Mouse (Mus musculus) large intestine, adult 2 months (tissue): ENCODE measurements around the gene Capns2. TPM values are rescaled to one million over a fixed set of nuclear protein-coding genes. Genes with fewer than 3 reads are reported as not detected.
"Not testable (repeated sequence)": the region's sequence is repeated elsewhere in the genome, so short reads cannot be mapped to it uniquely, and the experiment has no call there.

Source experiments
- DNase-seq: peaks from one replicate; pipeline ENCODE4 v3.0.0-alpha.2; 2012; ENCODE audit warnings: low read depth, low spot score
- WGBS: fragments of 180-500 bp; shearing (Covaris S2); methylation state at CpG from one replicate; pipeline ENCODE4 v1.1.7; 2018; 5-methylcytosine and 5-hydroxymethylcytosine counted together
- polyA plus RNA-seq: library from polyadenylated mRNA; depleted of rRNA; stranded (reverse); fragments of >200 nt; gene quantifications from 2 replicates; pipeline ENCODE4 v1.2.3, GENCODE M21; 2012; rRNA removed

Capns2 gene
- 0.11 and 0.22 TPM in 2 replicates for polyA plus RNA-seq

DNA sequence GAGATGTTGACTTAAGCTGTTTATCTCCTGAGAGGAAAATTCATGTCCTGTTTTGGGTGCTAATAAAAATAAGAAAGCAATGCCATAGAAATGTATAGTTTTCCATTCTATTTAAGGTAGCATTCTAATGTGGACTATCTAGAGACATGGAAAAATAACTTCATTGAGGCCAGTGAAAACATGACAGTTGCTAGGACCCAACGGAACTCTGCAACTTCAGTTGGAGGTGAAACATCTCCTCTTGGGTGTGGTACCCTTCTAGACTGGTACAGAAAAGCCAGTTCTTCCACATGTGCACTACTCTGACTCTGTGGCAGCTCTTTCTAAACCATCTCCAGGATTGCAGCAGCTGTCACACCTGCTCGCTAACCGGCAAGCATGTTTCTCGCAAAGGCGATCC, at the start of gene Capns2:
Capns2 (plus strand) TSS at position 301 of the 400 bp plus-strand sequence.
- 95% methylated on average over 5 of the region's 5 CpGs for WGBS

DNA sequence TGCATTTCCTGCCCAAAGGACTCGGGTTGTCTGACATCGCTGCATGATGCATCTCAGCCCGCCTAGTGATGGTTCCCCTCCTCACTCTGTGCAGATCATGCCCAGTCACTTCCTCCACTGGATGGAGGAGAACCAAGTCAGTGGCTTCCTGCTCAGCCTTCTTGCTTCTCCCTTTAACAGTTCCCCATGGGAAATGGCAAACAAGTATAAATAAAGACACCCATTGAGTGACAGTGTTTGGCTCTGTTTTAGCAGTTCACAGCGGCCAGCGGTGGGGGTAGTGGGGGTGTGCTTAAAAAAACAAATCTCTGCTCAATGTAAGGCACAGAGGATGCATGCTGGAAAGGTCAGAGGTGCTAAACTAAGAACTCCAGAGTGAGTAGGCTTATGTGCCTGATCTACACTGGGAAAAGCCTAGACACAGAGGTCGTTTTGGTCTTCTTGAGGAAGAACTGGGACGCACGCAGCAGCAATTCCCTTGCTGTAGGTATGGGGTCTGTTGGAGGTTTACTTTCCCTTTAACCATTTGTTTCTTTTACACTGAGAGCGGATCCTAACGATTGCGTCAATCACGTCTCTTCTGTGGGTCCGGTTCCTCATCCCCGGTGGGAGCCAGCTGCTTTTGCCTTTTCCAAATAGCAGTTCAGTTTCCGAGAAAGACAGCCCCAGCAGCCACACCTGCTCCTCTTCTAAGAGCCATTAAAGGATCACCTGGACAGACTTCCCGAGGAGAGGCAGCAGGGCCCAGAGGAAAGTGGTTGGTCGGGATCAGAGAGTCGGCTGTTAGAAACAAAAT, 47.8 kb upstream of the Capns2 start:
- 20% methylated on average over 18 of the region's 18 CpGs for WGBS
- DNase-seq, result no peak

More for the DNA sequence above, at the start of gene Capns2:
- no peak for DNase-seq

DNA sequence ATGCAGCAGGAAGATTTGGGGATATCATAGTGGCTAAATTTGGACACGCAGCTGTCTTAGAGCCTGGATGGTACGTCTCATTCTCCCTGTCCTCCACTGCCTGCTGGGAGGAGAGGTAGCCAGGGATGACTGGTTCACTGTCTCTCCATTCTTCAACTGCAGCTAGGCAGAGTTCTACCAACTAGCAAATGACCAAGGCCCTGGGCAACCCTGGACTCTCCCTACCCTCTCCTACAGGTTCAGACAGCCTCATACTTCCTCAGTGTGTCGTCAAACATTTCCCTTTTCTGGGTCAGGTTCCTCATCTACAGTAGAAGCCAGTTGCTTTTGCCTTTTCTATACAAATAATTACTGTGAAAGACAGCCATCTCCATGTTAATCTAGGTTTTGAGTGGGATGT, 46.5 kb upstream of the Capns2 start:
- 28% methylated on average over 3 of the region's 3 CpGs for WGBS
- DNase-seq, result no peak

- DNase-seq, result peak; percentile 88
- WGBS, result 2% methylated on average over 50 of the region's 50 CpGs
These were observed 45.9 kb upstream of the Capns2 start, which contains the start of gene Lpcat2 for GRCm38 (mm10) chr8:92855171-92855894. TSS of gene Lpcat2 (plus strand) at chr8:92855339.

- WGBS, result 65% methylated on average over 7 of the region's 7 CpGs
- no peak for DNase-seq
These were observed 44.8 kb upstream of the Capns2 start for GRCm38 (mm10) chr8:92856273-92856986.

- no peak for DNase-seq
- 85% methylated on average over 14 of the region's 14 CpGs for WGBS
These were observed 42.6 kb upstream of the Capns2 start for GRCm38 (mm10) chr8:92858475-92859182.

- WGBS, result 95% methylated on average over 1 of the region's 1 CpGs
- DNase-seq, result no peak
These were observed 39.2 kb upstream of the Capns2 start for GRCm38 (mm10) chr8:92861977-92862376.

DNA sequence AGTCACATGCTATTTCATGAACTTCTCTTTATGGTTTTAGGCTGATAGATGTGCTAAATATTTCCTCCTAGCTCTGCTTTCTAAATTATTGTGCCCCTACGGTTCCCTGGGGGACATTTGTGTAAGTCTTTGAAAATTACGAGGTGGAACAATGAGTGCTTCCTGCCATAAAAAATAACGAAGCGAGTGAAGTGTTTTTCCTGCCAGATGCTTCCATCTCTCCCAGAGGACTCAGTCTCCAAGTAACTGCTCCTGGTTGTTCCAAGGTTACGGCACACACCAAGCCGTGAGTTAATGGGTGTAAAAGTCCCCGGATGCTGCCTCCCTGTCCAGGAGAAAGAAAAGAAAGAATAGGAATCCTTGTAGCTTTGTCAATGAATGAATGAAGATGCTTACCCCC, 30.9 kb upstream of the Capns2 start:
- 32% methylated on average over 7 of the region's 7 CpGs for WGBS
- DNase-seq, result no peak

- no peak for DNase-seq
- WGBS, result 83% methylated on average over 10 of the region's 10 CpGs
These were observed 29.0 kb upstream of the Capns2 start for GRCm38 (mm10) chr8:92872063-92872759.

GRCm38 (mm10) chr8:92875795-92876194, 25.4 kb upstream of the Capns2 start:
- 91% methylated on average over 10 of the region's 10 CpGs for WGBS
- no peak for DNase-seq

DNA sequence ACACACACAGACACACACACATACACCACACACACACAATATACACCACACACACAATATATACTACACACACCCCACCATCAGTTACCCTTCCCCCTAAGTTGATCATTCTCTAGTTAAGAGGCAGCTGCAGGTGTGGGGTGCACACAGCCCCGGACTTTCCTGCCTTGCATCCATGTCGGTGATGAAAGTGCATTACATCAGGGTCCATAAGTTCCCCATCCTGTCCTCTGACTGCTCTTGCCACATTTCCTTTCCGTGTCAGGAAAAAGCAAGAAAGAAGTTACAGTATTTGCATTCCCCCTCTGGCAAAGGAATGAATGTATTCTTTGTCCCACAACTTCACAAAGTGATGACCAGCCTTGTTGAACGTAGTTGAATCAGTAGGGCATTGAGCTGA, 20.0 kb upstream of the Capns2 start:
- WGBS, result 39% methylated on average over 4 of the region's 4 CpGs

GRCm38 (mm10) chr8:92883771-92884170, 17.4 kb upstream of the Capns2 start:
- 33% methylated on average over 2 of the region's 2 CpGs for WGBS
- DNase-seq, result no peak

More for the DNA sequence above, 20.0 kb upstream of the Capns2 start:
- DNase-seq, result no peak

DNA sequence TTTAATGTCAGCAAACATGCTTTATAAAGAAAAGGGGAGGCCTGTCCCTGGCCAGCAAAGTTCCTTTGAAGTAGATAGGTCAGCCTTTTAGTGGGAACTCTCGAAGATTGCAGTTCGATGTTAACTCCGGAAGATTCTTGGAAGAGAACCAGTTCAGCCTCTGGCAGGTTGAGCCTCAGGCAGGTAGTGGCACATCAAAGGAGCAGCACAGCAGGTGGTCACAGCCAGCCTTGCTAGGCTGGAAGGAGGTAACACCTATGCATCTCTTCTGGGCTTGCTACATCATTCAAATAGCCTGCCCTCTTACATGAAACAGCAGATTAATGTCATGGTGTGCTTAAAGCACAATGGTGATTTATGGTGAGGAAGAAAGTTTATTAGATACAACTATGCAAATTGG, 9.0 kb upstream of the Capns2 start:
- WGBS, result 77% methylated on average over 3 of the region's 3 CpGs
- not testable (repeated sequence) for DNase-seq

- 46% methylated on average over 2 of the region's 2 CpGs for WGBS
- no peak for DNase-seq
These were observed 7.3 kb upstream of the Capns2 start for GRCm38 (mm10) chr8:92893870-92894269.

- WGBS, result 36% methylated on average over 7 of the region's 7 CpGs
- DNase-seq, result peak; percentile 18
These were observed 6.2 kb upstream of the Capns2 start for GRCm38 (mm10) chr8:92895053-92895452.

DNA sequence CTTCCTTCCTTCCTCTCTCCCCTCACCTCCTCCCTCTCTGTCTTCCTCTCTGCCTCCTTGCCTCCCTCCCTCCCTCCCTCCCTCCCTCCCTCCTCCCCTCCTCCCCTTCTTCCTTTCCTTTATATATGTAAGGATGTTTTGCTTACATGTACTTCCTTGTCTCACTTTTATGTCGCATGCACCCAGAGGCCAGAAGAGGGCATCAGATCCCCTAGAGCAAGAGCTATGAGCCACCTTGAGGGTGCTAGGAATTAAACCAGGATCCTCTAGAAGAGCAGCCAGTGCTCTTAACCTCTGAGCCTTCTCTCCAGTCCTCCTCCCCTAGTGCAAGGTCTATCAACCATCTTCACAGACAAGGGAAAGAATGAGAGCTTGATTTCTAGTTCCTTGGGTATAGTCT, 5.2 kb upstream of the Capns2 start:
- WGBS, result 65% methylated on average over 1 of the region's 1 CpGs
- no peak for DNase-seq

- no peak for DNase-seq
- 23% methylated on average over 5 of the region's 5 CpGs for WGBS
These were observed 4.6 kb upstream of the Capns2 start for GRCm38 (mm10) chr8:92896611-92897010.

GRCm38 (mm10) chr8:92897794-92898193, 3.4 kb upstream of the Capns2 start:
- DNase-seq, result no peak
- WGBS, result 65% methylated on average over 4 of the region's 4 CpGs

DNA sequence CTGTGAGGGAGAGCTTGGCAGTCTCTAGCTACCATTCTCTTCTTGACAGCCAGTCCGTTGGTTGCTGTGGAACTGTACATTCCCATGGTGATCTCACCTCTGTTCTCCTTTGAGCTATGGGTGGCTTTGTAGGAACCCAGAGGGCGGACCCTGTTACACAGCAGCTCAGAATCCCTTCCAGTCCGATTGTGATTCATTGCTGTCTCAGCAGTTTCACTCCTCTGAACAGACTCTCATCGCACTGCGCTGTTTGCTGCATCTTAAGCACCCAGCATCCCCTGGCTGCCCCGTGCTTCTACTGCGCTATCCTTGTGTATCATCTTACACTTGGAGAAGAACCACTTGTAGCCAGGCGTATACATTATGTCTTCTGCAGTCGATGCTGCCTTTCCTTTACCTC, 1.6 kb upstream of the Capns2 start:
- no peak for DNase-seq
- 89% methylated on average over 9 of the region's 9 CpGs for WGBS
